Mouse (Mus musculus): ENCODE results near the gene Akna.

Gene Akna

DNA sequence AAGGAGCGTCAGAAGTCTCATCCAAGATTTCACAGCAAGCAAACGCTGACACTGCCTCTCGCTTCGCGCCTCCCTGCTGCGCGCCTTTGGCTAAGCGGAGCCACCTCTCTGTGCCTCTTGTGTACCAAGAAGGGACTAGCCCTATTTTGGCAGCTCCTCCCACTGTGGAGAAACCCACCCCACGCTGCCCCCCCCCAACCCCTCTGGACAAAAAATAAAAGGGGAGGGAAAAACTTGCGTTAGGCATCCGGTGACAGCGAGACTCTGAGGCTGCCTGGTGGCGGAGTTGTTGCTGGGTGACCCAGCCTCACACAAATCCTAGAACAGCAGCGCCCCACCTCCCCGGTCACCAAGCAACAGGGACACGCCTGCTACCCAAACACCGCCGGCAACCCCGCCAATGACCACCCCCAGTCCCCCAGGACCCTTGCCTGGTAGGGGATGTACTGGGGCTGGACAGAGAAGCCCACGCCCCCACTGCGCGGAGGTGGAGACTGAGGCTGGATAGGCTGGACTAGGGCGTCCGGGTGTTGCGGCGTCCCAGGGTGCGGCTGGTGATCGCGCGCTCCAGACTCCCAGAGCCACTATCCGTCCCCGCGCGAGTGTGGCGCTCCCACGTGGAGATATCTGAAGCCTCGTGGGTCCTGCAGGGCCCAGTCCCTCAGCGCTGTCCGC, 6.9 kb upstream of the Akna start:
- peak; percentile 29 for DNase-seq (ENCODE audit: low read depth, low spot score)

DNA sequence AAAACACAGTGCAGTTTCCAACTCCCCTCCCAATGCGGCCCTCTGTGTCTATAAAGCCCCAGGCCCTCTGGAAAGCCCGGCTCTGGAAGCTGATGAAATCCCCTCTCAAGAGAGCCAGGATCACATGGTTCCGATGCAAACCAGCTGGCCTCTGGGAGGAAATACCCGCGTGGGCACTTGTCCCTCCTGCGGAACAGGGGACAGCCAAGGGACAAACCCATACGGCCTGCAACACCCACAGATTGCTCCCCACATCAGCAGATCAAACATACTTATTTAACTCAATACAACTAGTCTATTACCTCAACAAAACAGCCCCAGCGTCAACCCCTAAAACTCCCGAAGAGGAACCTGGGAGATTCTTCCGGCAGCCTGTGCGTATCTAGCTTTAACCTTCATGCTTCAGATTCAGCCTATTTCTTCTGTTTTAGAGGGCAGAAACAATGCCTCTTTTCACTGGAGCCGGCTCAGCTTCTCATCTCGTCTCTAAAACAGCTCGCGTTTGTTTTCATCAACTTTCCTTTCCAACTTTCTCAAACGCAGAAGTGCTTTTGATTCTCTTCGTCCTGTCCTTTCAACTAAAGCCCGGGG, 6.3 kb upstream of the Akna start:
- DNase-seq (ENCODE audit: low read depth, low spot score), result peak; percentile 43

- DNase-seq (ENCODE audit: low read depth, low spot score), result peak; percentile 58
These were observed 5.5 kb upstream of the Akna start for GRCm38 (mm10) chr4:63408649-63409048.

DNA sequence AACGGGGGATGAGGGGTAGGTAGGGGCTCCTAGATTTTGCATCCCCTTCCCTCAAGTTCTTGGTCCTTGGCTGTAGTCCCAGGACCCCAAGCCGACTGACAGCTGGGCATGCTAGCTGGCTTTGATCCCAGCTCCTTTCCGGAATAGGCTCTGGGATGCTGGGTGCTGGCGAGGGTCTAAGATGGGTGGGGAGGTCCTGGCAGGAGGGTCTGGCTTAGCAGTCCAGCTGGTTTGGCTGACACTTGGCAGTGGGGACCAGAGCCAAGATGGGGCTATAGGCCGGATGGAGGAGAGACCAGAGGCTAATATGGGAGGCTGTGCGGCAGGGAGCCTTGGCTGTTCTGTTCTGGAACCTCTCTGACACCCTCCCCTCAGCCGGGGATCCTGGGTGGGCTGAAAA, 5.1 kb upstream of the Akna start:
- peak; percentile 17 for DNase-seq (ENCODE audit: low read depth, low spot score)

DNA sequence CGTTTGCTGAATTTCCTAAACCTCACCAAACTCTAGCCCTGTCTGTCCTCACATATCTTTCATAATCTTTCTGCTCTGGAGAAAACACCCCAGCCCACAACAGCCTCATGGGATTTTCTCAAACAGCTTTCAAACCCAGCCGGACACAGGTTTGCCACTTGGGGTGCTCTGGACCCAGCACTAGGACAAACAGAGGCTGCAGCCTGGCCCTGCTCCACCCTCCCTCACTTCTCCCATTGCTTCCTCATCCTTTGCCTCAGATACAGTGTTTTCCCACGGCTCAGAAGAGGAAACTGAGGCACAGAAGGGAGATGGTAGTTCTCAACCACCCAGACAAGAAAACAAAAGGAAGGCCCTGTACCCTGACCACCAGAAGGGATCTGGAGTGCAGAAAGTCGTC, 2.5 kb upstream of the Akna start:
- DNase-seq (ENCODE audit: low read depth, low spot score), result no peak

- no peak for DNase-seq (ENCODE audit: low read depth, low spot score)
These were observed 1.9 kb upstream of the Akna start for GRCm38 (mm10) chr4:63405051-63405450.

GRCm38 (mm10) chr4:63404205-63404604, 1.1 kb upstream of the Akna start:
- DNase-seq (ENCODE audit: low read depth, low spot score), result no peak

GRCm38 (mm10) chr4:63402558-63402957, 596 bp downstream of the Akna start:
- DNase-seq (ENCODE audit: low read depth, low spot score), result no peak

GRCm38 (mm10) chr4:63402056-63402455, 1.1 kb downstream of the Akna start:
- DNase-seq (ENCODE audit: low read depth, low spot score), result no peak

GRCm38 (mm10) chr4:63401620-63402019, 1.5 kb downstream of the Akna start:
- DNase-seq (ENCODE audit: low read depth, low spot score), result peak; percentile 29

- DNase-seq (ENCODE audit: low read depth, low spot score), result no peak
These were observed 2.4 kb downstream of the Akna start for GRCm38 (mm10) chr4:63400541-63401306.

DNA sequence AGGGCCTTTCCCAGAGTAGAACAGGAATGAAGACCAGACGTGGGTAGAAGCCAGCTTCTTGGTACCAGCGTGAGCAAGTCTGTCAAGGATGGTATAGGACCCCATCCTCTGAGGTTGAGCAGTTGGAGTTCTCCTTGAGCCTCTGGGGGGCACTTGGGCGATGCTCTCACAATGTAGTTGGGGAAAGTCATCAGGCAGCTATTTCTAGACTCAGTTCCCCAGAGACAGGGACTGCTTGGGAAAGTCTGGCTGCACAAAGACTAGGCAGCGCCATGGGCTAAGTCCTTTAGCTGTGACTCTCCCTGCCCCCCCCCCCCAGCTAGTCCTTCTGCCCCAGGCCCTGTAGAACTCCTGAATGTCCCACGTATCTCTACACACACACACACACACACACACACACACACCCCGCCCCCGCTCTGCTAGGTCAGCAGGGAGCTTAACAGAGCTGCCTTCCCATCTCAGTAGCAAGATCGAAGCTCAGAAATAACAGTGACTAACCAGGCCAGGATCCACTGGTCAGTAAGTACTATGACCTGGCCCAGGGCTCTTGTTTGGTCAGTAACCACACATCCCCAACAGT, 3.4 kb downstream of the Akna start:
- no peak for DNase-seq (ENCODE audit: low read depth, low spot score)

- peak; percentile 20 for DNase-seq (ENCODE audit: low read depth, low spot score)
These were observed 4.1 kb downstream of the Akna start for GRCm38 (mm10) chr4:63398854-63399609.

- DNase-seq (ENCODE audit: low read depth, low spot score), result no peak
These were observed 5.1 kb downstream of the Akna start for GRCm38 (mm10) chr4:63397981-63398537.

GRCm38 (mm10) chr4:63391322-63391721, 11.8 kb downstream of the Akna start:
- DNase-seq (ENCODE audit: low read depth, low spot score), result no peak

DNA sequence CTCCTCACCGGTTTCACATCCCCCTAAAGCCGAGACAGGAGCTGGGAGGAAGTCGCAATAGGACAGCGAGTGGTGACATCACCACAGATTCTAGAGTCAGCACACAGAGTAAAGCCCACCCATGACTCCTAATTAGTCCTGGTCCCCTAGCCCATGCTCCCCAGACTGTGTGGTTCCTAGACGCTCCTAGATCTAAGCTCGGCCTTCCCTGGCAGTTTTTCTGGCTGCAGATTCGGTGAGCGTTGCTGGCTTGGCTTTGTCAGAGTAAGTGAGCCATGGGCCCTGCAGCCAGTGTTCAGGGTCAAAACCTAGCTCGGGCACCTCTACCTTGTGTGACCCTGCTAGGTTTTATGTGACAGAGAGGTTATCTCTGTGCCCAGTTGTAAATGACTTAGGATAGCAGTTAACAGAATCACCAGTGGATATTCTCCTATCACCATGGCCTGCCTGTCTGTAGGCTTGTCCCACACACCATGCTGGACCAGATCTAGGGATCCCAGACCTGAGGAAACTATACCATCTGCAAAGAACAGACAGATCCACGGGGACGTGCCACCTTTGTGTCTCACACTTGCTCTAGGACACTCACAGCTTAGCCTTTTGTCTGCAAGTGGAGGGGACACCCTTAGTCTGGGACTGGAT, 13.1 kb downstream of the Akna start:
- DNase-seq (ENCODE audit: low read depth, low spot score), result no peak

GRCm38 (mm10) chr4:63389121-63389886, 13.8 kb downstream of the Akna start:
- peak; percentile 16 for DNase-seq (ENCODE audit: low read depth, low spot score)

GRCm38 (mm10) chr4:63388029-63388428, 15.1 kb downstream of the Akna start:
- no peak for DNase-seq (ENCODE audit: low read depth, low spot score)

DNA sequence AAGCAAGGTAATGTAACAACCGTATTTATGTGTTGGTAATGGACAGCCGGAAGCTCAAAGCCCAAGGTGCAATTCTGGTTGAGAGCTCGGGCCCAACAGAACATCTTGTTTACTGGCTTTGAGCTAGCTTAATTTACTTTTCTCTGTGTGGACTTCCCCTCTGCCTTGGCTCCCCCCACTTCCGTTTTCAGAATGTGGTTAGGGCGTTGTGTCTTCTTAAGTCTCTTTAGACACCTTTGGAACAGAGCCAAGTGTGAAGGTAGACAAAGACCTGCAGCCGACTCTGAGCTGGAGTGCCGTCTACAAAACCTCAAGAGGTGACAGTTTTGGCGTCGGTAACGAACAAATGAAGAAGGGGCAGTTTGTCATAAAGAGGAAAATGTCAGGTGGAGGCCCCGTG, 17.4 kb downstream of the Akna start:
- peak; percentile 24 for DNase-seq (ENCODE audit: low read depth, low spot score)

DNA sequence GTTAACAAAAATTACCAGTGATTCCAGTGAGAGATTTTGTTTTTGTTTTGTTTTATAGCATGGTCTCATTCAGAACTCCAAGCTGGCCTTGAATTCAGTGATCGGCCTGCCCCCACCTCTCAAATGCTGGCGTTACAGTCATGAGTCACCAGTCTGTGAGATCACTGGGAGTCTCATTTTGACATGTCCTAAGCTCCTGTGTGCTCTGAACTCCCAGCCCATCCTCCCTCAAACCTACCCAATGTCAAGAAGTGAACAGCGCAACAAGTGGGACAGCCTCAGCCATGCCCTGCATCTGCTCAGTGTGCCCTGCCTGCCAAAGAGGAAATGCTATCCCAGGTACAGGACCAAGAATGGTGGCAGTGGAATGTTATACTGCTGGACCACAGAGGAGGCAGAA, 17.9 kb downstream of the Akna start:
- no peak for DNase-seq (ENCODE audit: low read depth, low spot score)

All from brain, adult 2 months (tissue).